Mouse (Mus musculus): ENCODE measurements around the gene Lrp2bp. TPM values are rescaled to one million over a fixed set of nuclear protein-coding genes. Genes with fewer than 3 reads are reported as not detected.

Lrp2bp gene
- total RNA-seq, 2 experiments from 2014 or later, result not detected

DNA sequence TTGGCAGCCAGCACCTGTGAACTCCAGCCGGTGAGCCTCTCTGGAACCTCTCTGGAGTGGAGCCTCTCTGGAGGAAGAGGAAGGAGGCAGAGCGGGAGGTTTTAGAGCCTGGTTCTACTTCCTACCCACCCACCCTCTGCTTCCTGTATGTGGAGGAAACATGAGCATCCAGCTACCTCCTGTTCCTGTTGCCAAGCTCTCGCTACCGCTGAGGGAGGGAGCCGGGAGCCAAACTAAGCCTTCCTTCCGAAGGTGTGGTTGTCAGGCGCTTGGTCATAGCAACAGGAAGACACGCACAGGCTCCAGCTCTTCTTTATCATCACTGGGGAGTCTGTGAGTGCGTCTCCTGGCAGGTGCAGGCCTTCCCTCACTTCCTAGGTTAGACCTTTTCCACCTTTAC is 23.1 kb downstream of the Lrp2bp start:
- ATAC-seq (replicated peaks; ENCODE audit: low FRiP score, poor library complexity, severe bottlenecking), result no peak

DNA sequence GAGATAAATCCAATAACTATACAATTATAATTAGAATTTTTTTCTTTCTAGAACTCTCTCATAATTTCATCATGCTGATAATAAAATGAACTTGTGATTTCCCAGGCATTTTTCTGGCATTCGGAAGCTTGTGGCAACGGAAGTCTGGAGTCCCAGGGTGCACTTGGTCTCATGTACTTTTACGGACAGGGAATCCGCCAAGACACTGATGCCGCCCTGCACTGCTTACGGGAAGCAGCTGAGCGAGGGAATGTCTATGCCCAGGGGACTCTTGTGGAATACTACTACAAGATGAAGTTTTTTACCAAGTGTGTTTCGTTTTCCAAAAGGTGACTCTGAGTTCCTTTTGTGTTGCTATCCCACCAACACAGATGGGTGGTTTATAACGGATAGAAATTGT is 23.7 kb downstream of the Lrp2bp start:
- ATAC-seq (replicated peaks; ENCODE audit: low FRiP score, poor library complexity, severe bottlenecking), result no peak

DNA sequence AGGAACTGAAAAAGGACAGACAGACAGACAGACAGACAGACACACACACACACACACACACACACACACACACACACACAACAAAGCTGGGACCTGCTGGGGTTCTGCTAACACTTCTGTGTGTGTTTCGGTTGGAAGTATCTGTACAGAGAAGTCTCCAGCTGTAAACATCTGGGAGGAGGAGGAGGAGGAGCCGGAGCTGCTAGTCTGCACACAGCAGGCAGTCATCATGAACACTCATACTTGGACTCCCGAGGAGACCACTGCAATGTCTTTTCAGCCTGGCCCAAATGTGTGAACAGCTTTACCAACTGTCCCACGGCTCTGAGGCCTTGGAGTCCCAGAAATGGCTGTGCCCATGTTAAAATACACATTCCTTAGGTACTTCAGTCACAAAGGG is 25.3 kb downstream of the Lrp2bp start:
- no peak for ATAC-seq (replicated peaks; ENCODE audit: low FRiP score, poor library complexity, severe bottlenecking)

DNA sequence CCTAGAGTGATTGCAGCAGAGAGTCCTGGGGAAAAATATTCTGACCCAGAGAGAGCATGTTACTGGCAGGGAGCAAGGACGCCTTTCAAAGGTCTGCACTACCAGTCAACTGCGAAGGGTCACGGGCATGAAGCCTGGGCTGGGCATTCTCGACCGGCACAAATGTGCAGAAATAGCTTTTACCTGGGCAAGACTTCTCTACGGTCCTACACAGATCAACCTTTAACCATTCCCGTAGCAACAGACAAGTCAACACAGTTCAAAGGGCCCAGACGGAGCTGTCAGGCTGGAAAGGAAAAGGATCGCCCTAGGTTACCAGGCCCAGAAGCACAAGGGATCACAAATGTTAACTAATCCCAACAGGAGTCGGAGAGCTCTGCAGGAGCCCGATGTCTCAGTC is 37.1 kb downstream of the Lrp2bp start:
- no peak for ATAC-seq (replicated peaks; ENCODE audit: low FRiP score, poor library complexity, severe bottlenecking)

DNA sequence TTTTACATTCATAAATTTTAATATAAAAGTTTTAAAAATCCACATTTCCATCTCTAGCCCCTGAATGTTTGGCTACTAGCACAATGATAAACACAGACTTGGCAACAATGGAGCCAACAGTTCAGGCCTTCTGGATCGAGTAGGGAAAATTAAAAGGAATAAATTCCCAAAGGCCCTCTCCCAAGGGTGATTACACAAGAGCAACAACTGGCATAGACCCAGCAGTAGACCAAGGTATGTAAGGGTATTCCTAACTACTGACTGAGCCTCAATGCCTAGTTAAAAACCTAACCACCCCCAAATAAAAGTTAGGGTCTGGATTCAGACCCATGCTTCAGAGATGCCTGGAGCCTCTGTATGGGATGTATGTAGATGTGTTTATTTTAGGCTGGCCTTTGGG is 40.6 kb downstream of the Lrp2bp start:
- no peak for ATAC-seq (replicated peaks; ENCODE audit: low FRiP score, poor library complexity, severe bottlenecking)

DNA sequence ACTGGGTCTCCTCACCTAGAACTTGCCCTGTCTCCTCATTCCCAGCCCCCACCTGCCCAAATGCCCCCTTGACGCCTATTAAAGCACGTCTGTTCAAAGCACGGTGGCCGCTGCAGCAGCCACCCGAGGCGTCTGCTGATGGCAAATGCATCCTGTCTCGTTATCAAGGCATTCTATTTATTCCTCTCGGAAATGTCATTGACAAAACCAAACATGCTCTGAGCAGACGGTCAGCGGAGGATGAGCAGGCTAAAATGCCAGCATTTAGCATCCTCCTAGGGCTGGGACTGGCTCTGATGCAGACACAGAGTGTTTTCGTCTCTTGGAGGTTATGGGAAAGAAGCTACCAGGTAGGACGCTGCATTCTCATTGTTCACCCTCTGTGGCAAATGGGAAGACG is 41.2 kb downstream of the Lrp2bp start:
- no peak for ATAC-seq (replicated peaks; ENCODE audit: low FRiP score, poor library complexity, severe bottlenecking)

DNA sequence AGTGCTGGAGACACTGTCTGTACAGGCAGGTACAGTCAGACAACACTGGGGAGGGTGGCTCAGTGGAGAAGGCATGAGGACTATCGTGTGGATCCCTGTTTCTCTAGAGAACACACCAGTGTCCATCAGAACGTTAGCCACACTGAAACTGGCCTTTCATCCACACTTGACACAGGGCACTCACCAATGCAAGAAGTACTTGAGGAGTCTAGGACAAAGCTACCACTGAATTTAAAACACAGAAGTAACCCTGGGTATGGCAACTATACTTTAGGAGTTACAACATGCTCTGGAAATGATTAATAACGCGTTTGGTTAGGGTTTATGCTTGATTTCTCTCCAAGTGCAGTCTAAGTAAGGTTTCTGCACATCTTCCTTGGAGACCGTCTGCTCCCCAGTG is 73.7 kb downstream of the Lrp2bp start:
- ATAC-seq (replicated peaks; ENCODE audit: low FRiP score, poor library complexity, severe bottlenecking), result no peak

DNA sequence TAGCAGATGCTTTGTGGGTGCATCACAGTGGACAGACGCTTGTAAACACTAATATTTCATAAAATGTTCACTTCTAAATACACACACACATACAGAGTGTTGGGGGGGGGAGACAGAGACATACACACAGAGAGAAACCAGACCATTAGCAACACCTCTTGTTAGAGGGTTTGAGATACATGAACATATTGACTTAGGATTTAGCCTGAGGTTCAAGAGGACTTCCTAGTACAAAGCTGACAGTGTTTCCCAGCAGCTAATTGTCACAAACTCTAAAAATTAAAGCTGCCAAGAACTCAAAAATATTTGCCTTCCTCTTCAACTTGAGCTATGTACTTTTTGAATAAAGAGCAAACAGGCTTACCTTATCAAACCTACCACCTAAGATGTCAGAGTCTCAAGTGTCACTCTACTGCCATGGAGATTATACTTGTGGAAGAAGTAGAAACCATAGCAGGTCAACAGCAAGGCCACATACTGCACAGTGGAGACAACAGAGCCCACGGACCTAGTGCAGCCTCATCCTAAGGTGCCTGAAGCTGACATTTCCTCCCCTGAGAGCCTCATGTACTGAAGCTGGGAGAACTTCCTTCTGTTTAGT is 74.5 kb downstream of the Lrp2bp start:
- no peak for ATAC-seq (replicated peaks; ENCODE audit: low FRiP score, poor library complexity, severe bottlenecking)

DNA sequence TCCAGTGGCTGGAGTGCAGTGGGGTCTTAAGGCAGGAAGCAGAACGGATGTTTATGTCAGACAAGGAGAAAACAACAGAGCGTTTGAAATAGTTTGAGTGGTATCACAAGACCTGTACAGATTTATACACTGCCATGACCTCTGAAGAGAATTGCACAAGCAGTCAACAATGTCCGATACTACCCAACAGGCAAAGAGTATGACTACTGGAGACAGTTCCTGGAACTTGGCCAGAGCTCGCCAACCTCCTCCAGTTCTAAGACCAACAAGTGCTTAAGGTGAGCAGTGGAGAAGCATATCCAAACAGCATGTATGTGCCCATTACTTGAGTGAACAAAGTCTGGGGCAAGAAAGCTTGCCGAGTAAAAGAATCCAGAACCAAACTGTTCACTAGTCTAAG is 76.1 kb downstream of the Lrp2bp start:
- no peak for ATAC-seq (replicated peaks; ENCODE audit: low FRiP score, poor library complexity, severe bottlenecking)

DNA sequence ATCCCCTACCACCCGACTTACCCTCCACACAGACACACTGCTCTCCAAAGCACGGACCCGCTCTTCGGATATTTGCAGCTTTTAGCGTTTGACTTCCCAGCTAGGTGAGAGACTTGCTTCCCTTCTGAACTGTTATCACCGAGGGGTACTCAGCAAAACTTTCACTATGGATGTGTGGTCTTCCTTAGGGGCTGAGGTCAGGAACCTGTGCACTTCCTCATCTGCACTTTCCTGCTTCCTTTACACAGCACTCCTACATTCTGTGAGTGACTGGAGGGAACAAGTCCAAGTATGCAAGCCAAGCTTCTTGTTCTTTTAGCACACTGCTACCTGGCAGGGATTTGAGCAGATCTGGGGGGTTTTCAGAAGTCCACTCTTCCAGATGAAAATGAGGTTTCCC is 79.8 kb downstream of the Lrp2bp start:
- no peak for ATAC-seq (replicated peaks; ENCODE audit: low FRiP score, poor library complexity, severe bottlenecking)

Other genes with a start within 250 kb of the Lrp2bp start
- gene Pdlim3, start 113.8 kb upstream of the Lrp2bp start, total RNA-seq (2015; ENCODE audit: low replicate concordance), result not detected in 2 replicates
- 0.26 TPM in 1 of 2 replicates, not detected in the other for gene Pdlim3, start 113.8 kb upstream of the Lrp2bp start, total RNA-seq (2017; ENCODE audit: low replicate concordance)
- not detected in 2 replicates for gene Ccdc110, start 64.7 kb upstream of the Lrp2bp start, total RNA-seq (2015; ENCODE audit: low replicate concordance)
- not detected in 2 replicates for gene Ccdc110, start 64.7 kb upstream of the Lrp2bp start, total RNA-seq (2017; ENCODE audit: low replicate concordance)
- not detected in 2 replicates for gene 1700029J07Rik, start 24.1 kb upstream of the Lrp2bp start, total RNA-seq (2015; ENCODE audit: low replicate concordance)
- 0.94 TPM in 1 of 2 replicates, not detected in the other for gene 1700029J07Rik, start 24.1 kb upstream of the Lrp2bp start, total RNA-seq (2017; ENCODE audit: low replicate concordance)
- 25.4 and 30.9 TPM in 2 replicates for gene Ufsp2, start 23.8 kb upstream of the Lrp2bp start, total RNA-seq (2015; ENCODE audit: low replicate concordance)
- 15.3 and 28.1 TPM in 2 replicates for gene Ufsp2, start 23.8 kb upstream of the Lrp2bp start, total RNA-seq (2017; ENCODE audit: low replicate concordance)
- 1.5 TPM in 1 of 2 replicates, not detected in the other for gene Ankrd37, start 6.4 kb downstream of the Lrp2bp start, total RNA-seq (2015; ENCODE audit: low replicate concordance)
- gene Ankrd37, start 6.4 kb downstream of the Lrp2bp start, total RNA-seq (2017; ENCODE audit: low replicate concordance), result not detected in 2 replicates
- 14.6 and 15.4 TPM in 2 replicates for gene Cfap97, start 152.5 kb downstream of the Lrp2bp start, total RNA-seq (2015; ENCODE audit: low replicate concordance)
- gene Cfap97, start 152.5 kb downstream of the Lrp2bp start, total RNA-seq (2017; ENCODE audit: low replicate concordance), result 5.0 and 5.3 TPM in 2 replicates
- 6.9 and 8.4 TPM in 2 replicates for gene Snx25, start 152.9 kb downstream of the Lrp2bp start, total RNA-seq (2015; ENCODE audit: low replicate concordance)
- 4.3 and 10.1 TPM in 2 replicates for gene Snx25, start 152.9 kb downstream of the Lrp2bp start, total RNA-seq (2017; ENCODE audit: low replicate concordance)
- gene Slc25a4, start 212.0 kb downstream of the Lrp2bp start, total RNA-seq (2015; ENCODE audit: low replicate concordance), result 10.7 and 12.9 TPM in 2 replicates
- gene Slc25a4, start 212.0 kb downstream of the Lrp2bp start, total RNA-seq (2017; ENCODE audit: low replicate concordance), result 10.6 and 15.1 TPM in 2 replicates